Mouse (Mus musculus) embryonic fibroblast, embryonic 13.5 days (primary cell): Measurements from ENCODE around the gene Eps8l3. TPM values are rescaled to one million over a fixed set of nuclear protein-coding genes. Genes with fewer than 3 reads are reported as not detected.
"Not testable (repeated sequence)": the region's sequence is repeated elsewhere in the genome, so short reads cannot be mapped to it uniquely, and the experiment has no call there.

Source experiments
- H3K27ac ChIP-seq: 2 replicates; pipeline ENCODE4 v1.5.1; 2012; ENCODE audit warnings: low read length, control low read depth, inconsistent platforms; ENCODE audit not compliant: insufficient read depth
- H3K4me1 ChIP-seq: 2 replicates; pipeline ENCODE4 v1.6.1; 2011; ENCODE audit warnings: low read length; ENCODE audit not compliant: control insufficient read depth, insufficient read depth
- H3K4me3 ChIP-seq: 2 replicates; pipeline ENCODE4 v1.5.1; 2011; ENCODE audit warnings: mild to moderate bottlenecking, control low read depth, low read length; ENCODE audit not compliant: insufficient read depth
- CTCF ChIP-seq: IDR thresholded peaks from 2 replicates; pipeline ENCODE4 v1.5.1; 2011; ENCODE audit warnings: mild to moderate bottlenecking, control low read depth, low read length, moderate library complexity, borderline replicate concordance; ENCODE audit not compliant: insufficient read depth
- POLR2A ChIP-seq: IDR thresholded peaks from 2 replicates; pipeline ENCODE4 v1.6.1; 2011; ENCODE audit warnings: low read depth, mild to moderate bottlenecking, control low read depth, low read length, moderate library complexity
- polyA plus RNA-seq: library from polyadenylated mRNA; stranded (reverse); fragments of >200 nt; gene quantifications from 2 replicates; pipeline ENCODE4 v1.2.4, GENCODE M21; 2011; ENCODE audit warnings: low read depth; ENCODE audit not compliant: missing spikeins, insufficient read length

Eps8l3 gene
- polyA plus RNA-seq, 1 experiment: not detected

- TF ChIP-seq POLR2A: no peak
- TF ChIP-seq CTCF: no peak
- Histone ChIP-seq H3K4me1 (no peaks in the 10 kb centered on the region), H3K4me3 (no peak overlapping the region), H3K27ac (no peak overlapping the region)
Measured at GRCm38 (mm10) chr3:107865364-107866091, 11.5 kb upstream of the Eps8l3 start.

DNA sequence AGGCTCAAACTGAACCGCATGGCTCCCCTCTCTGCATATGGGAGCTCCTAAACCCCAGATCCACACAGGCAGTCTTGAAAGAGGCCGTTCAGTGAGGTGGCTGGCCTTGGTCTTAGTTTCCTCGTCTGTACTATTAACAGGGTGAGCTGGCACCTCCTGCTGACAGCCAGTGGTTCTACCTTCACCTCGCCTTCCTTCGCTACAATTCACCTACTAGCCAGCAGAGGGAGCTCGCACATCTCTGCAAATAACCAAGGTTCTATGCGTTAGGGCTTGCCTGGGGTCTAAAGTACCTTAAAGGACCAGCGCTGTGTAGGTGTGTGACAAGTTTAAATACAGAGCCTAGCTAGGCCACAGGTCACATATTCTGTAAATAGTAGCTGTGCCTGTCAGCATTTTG lies 9.9 kb upstream of the Eps8l3 start:
- TF ChIP-seq POLR2A (no peak), CTCF (peak; percentile 97)
- no peaks in the 10 kb centered on the region for H3K4me1 ChIP-seq

DNA sequence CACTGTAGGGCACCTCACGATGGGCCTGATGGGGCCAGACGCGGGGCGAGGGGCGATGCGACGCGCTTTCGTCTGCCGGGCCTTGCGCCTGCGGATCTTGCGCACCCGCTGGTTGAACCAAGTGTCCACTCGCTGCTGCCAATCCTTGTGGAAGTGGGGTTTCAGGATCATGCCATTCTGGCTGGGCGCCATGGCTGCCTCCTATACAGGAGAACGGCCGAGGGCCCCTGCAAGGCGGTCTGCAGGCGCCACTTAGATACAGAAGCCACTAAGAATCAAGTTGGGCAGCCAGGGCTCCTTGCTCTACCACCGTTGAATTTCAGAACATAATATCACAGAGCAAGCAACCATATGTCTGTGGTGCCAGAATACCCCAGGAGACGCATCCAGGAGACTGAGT lies 8.6 kb upstream of the Eps8l3 start:
- H3K27ac ChIP-seq: no peak overlapping the region
- H3K4me3 ChIP-seq: no peak overlapping the region
- no peaks in the 10 kb centered on the region for H3K4me1 ChIP-seq
- TF ChIP-seq CTCF: no peak
- no peak for TF ChIP-seq POLR2A

More for the DNA sequence above, 9.9 kb upstream of the Eps8l3 start:
- Histone ChIP-seq H3K4me3 (no peak overlapping the region), H3K27ac (no peak overlapping the region)

- Histone ChIP-seq H3K4me3 (no peak overlapping the region), H3K27ac (no peak overlapping the region), H3K4me1 (no peaks in the 10 kb centered on the region)
- TF ChIP-seq POLR2A (no peak), CTCF (no peak)
Measured at GRCm38 (mm10) chr3:107869097-107869496, 7.9 kb upstream of the Eps8l3 start.

DNA sequence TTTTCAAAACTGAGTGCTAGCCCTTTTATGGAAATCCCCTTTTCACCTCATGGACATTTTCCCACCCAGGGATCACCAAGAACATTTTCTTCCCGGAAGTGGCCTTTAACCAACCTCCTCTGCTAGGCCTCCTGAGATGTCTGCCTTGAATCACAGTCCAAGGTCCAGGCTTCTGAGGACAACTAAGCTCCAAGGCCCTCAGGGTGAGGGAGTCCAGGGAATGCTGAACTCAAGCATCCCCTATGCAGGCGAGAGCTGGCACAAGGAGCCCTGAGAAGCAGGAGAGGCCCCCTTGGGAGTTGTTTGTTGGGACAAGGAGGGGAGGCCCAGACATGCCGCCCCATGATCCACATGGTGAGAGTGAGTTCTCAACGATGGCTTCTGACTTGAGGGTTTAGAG lies 7.1 kb upstream of the Eps8l3 start:
- H3K4me1 ChIP-seq: no peaks in the 10 kb centered on the region
- no peak overlapping the region for H3K27ac ChIP-seq
- no peak overlapping the region for H3K4me3 ChIP-seq
- TF ChIP-seq POLR2A (no peak), CTCF (no peak)

GRCm38 (mm10) chr3:107873335-107874251 lies 3.4 kb upstream of the Eps8l3 start:
- TF ChIP-seq POLR2A (no peak), CTCF (no peak)
- no peak overlapping the region for H3K4me3 ChIP-seq
- H3K27ac ChIP-seq: no peak overlapping the region
- H3K4me1 ChIP-seq: no peaks in the 10 kb centered on the region

- Histone ChIP-seq H3K4me3 (no peak overlapping the region), H3K27ac (no peak overlapping the region), H3K4me1 (no peaks in the 10 kb centered on the region)
- TF ChIP-seq CTCF (no peak), POLR2A (no peak)
Measured at GRCm38 (mm10) chr3:107875231-107875630, 1.8 kb upstream of the Eps8l3 start.

GRCm38 (mm10) chr3:107877747-107878736 lies 1.0 kb downstream of the Eps8l3 start:
- Histone ChIP-seq H3K4me1 (no peaks in the 10 kb centered on the region), H3K4me3 (no peak overlapping the region), H3K27ac (no peak overlapping the region)
- TF ChIP-seq CTCF: no peak
- no peak for TF ChIP-seq POLR2A

DNA sequence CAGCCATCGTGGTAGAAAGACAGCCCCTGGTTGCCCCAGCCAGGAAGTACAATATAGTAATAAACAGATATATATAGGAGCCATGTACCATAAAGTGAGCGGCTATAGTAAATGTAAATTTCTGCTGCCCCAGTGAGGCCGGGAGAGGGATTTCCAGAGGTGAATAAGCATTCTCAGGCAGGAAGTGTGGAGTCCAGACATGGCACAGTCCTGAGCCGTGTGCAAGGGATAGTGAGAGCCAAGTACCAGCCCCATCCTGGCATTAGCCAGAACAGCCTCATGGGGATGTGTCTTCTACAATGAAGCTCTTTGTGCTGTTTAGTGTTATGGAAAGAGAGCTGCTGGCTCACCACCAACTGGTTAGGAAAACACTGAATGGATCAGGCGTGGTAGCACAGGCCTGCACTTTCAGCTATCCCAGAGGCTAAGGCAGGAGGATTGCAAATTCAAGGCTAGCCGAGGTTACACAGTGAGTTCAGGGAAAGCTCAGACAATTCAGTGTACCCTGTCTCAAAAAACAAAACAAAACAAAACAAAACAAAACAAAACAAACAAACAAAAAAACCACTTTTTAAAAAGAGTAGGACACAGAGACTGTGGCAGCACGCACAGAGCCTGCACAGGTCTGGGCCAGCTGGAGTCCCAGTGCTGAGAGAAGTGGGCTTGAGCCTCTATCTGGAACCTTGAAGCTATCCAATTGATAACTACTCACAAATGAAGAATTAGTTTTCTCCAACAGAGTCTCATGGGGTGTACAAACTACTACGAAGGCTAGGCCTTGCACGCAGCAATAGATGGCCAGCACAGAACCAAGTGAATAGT lies 10.9 kb downstream of the Eps8l3 start:
- H3K4me3 ChIP-seq: no peak overlapping the region
- TF ChIP-seq CTCF (no peak), POLR2A (no peak)
- H3K4me1 ChIP-seq: no peaks in the 10 kb centered on the region
- H3K27ac ChIP-seq: no peak overlapping the region

GRCm38 (mm10) chr3:107889236-107889635 lies 12.2 kb downstream of the Eps8l3 start:
- H3K27ac ChIP-seq, H3K4me1 ChIP-seq, H3K4me3 ChIP-seq: not testable (repeated sequence)
